Comparison of ENCODE assay signal across 9 mouse cellular contexts in genomic region chr2:3348919-3349318, GRCm38 (mm10). TPM values are rescaled to one million over a fixed set of nuclear protein-coding genes. Genes with fewer than 3 reads are reported as not detected.
DNase-seq lines count a peak whose midpoint lies in the region; ATAC-seq and TF ChIP-seq lines count a peak whose summit lies in the region.
"Had no signal": no experiment of that assay in that cellular context is flagged by ENCODE, and none has a peak within 500 bp of the region (broad histone marks: within the 10 kb centered on the region; RNA-seq: fewer than 3 reads in every experiment).

No protein-coding gene starts in this region.

- no peaks in the 10 kb centered on the region for H3K9me3 ChIP-seq in heart, postnatal 0 days (replicated peaks; ENCODE audit: control insufficient read depth, low read length)

- no peak overlapping the region for H3K27ac ChIP-seq in heart, postnatal 0 days (ENCODE audit: low read depth)
- H3K27ac ChIP-seq in cortical plate, adult 2 months (ENCODE audit: insufficient read depth, low read length), result no peak overlapping the region
- H3K27ac ChIP-seq: neural tube, embryonic 12.5 days had no signal

- no peak overlapping the region for H3K4me2 ChIP-seq in heart, postnatal 0 days (ENCODE audit: low read depth, low read length)
- H3K4me2 ChIP-seq: neural tube, embryonic 12.5 days had no signal

- no peaks in the 10 kb centered on the region for H3K36me3 ChIP-seq in heart, postnatal 0 days (replicated peaks; ENCODE audit: control insufficient read depth, insufficient read depth, low read length)
- H3K36me3 ChIP-seq: neural tube, embryonic 12.5 days had no signal

- no peak overlapping the region for H3K4me3 ChIP-seq in heart, postnatal 0 days (ENCODE audit: low read depth, low read length)
- H3K4me3 ChIP-seq in cortical plate, adult 2 months (ENCODE audit: insufficient read depth, low read length), result no peak overlapping the region
- H3K4me3 ChIP-seq: neural tube, embryonic 12.5 days had no signal

- H3K4me1 ChIP-seq in heart, postnatal 0 days (ENCODE audit: control insufficient read depth, insufficient read depth), result no peaks in the 10 kb centered on the region
- no peaks in the 10 kb centered on the region for H3K4me1 ChIP-seq in cortical plate, adult 2 months (ENCODE audit: control insufficient read depth, insufficient read depth, low read length)
- H3K4me1 ChIP-seq: neural tube, embryonic 12.5 days had no signal

- DNase-seq in heart, postnatal 0 days (ENCODE audit: low spot score), result peak; percentile 49
- no peak for DNase-seq in heart, postnatal 36 days
- DNase-seq in right cerebral cortex, adult 18-20 months, result peak; percentile 26
- DNase-seq in right cerebral cortex, postnatal 14 days, result no peak
- no peak for DNase-seq in thymus, adult 18-20 months

- no peak overlapping the region for H3K9ac ChIP-seq in heart, postnatal 0 days (replicated peaks; ENCODE audit: low read depth, low read length)
- H3K9ac ChIP-seq: neural tube, embryonic 12.5 days had no signal

- no peak for TF ChIP-seq POLR2A in cortical plate, adult 2 months (IDR thresholded peaks at IDR 0.05; ENCODE audit: extremely low read depth, insufficient read depth, low read length)

- TF ChIP-seq CTCF in heart, postnatal 0 days (IDR thresholded peaks at IDR 0.05; ENCODE audit: low read depth), result peak; percentile 72
- peak; percentile 77 for TF ChIP-seq CTCF in cortical plate, adult 2 months (IDR thresholded peaks at IDR 0.05; ENCODE audit: extremely low read depth, insufficient read depth, low read length)

- no peaks in the 10 kb centered on the region for H3K27me3 ChIP-seq in heart, postnatal 0 days (ENCODE audit: control insufficient read depth, insufficient read depth, low read length)
- H3K27me3 ChIP-seq: neural tube, embryonic 12.5 days had no signal

- no peak for TF ChIP-seq EP300 in heart, postnatal 0 days (IDR thresholded peaks at IDR 0.05; ENCODE audit: low read depth)

- WGBS in heart, postnatal 0 days, result 8% methylated on average over 3 of the region's 3 CpGs

- intact Hi-C loops in heart, postnatal 36 days (cut with DNase I), result loop anchor here (1.0 to 5.0 kb wide), 2 partner anchors 193 to 451 kb away; no protein-coding TSS in a partner anchor

- ATAC-seq in heart, postnatal 0 days (ENCODE audit: insufficient read depth, low read depth), result no peak
- peak; percentile 90 for ATAC-seq in megakaryocyte-erythroid progenitor cell, adult 5-6 weeks (replicated peaks; ENCODE audit: low FRiP score, low TSS enrichment, poor library complexity, severe bottlenecking)
- ATAC-seq in erythroid progenitor cell, adult 5-6 weeks (replicated peaks; ENCODE audit: low FRiP score, poor library complexity, severe bottlenecking), result no peak

RNA-seq across cellular contexts. Expression of gene Acbd7, which starts 13.0 kb away (rescaled TPM):
- not detected in 2 replicates for total RNA-seq in heart, postnatal 0 days (2014; rRNA removed; ENCODE audit: low replicate concordance)
- polyA plus RNA-seq in heart, postnatal 0 days (2015; fragmentation: Nextera tagmentation; extraction: Ambion mirVana), result 0.79 and 1.1 TPM in 2 replicates
- total RNA-seq in heart, postnatal 36 days (2021), result 1 to 10 TPM in 1 of 2 experiments, not detected in 1; 1.2 TPM
- polyA plus RNA-seq in cortical plate, adult 2 months (2012; rRNA removed), result 1.2 and 1.4 TPM in 2 replicates
- total RNA-seq in megakaryocyte-erythroid progenitor cell, adult 5-6 weeks (2014; fragmentation: Nextera tagmentation), result not detected in 2 replicates
- total RNA-seq in megakaryocyte-erythroid progenitor cell, adult 5-6 weeks (2017), result not detected in 2 replicates
- not detected in 2 replicates for total RNA-seq in erythroid progenitor cell, adult 5-6 weeks (2015; ENCODE audit: low replicate concordance)
- total RNA-seq in erythroid progenitor cell, adult 5-6 weeks (2017; ENCODE audit: low replicate concordance), result not detected in 2 replicates

RNA-seq across cellular contexts. Expression of gene Rpp38, which starts 16.5 kb away (rescaled TPM):
- 1.2 and 2.5 TPM in 2 replicates for total RNA-seq in heart, postnatal 0 days (2014; rRNA removed; ENCODE audit: low replicate concordance)
- polyA plus RNA-seq in heart, postnatal 0 days (2015; fragmentation: Nextera tagmentation; extraction: Ambion mirVana), result 10.1 and 11.3 TPM in 2 replicates
- total RNA-seq in heart, postnatal 36 days (2021), result 1 to 10 TPM; 3.7 to 7.4 TPM
- polyA plus RNA-seq in cortical plate, adult 2 months (2012; rRNA removed), result 11.0 and 11.7 TPM in 2 replicates
- 19.1 and 25.5 TPM in 2 replicates for total RNA-seq in megakaryocyte-erythroid progenitor cell, adult 5-6 weeks (2014; fragmentation: Nextera tagmentation)
- total RNA-seq in megakaryocyte-erythroid progenitor cell, adult 5-6 weeks (2017), result 12.3 and 15.4 TPM in 2 replicates
- 2.5 and 5.8 TPM in 2 replicates for total RNA-seq in erythroid progenitor cell, adult 5-6 weeks (2015; ENCODE audit: low replicate concordance)
- total RNA-seq in erythroid progenitor cell, adult 5-6 weeks (2017; ENCODE audit: low replicate concordance), result 2.6 TPM in 1 of 2 replicates, not detected in the other

RNA-seq across cellular contexts. Expression of gene Olah, which starts 48.1 kb away (rescaled TPM):
- not detected in 2 replicates for total RNA-seq in heart, postnatal 0 days (2014; rRNA removed; ENCODE audit: low replicate concordance)
- polyA plus RNA-seq in heart, postnatal 0 days (2015; fragmentation: Nextera tagmentation; extraction: Ambion mirVana), result not detected in 2 replicates
- total RNA-seq in heart, postnatal 36 days (2021), result not detected
- not detected in 2 replicates for polyA plus RNA-seq in cortical plate, adult 2 months (2012; rRNA removed)
- total RNA-seq in megakaryocyte-erythroid progenitor cell, adult 5-6 weeks (2014; fragmentation: Nextera tagmentation), result not detected in 2 replicates
- not detected in 2 replicates for total RNA-seq in megakaryocyte-erythroid progenitor cell, adult 5-6 weeks (2017)
- total RNA-seq in erythroid progenitor cell, adult 5-6 weeks (2015; ENCODE audit: low replicate concordance), result not detected in 2 replicates
- not detected in 2 replicates for total RNA-seq in erythroid progenitor cell, adult 5-6 weeks (2017; ENCODE audit: low replicate concordance)
- polyA plus RNA-seq: neural tube, embryonic 12.5 days had no signal

Comparison
In these comparisons a context has a peak if more than half of its experiments do, and no peak if none do; other contexts are left out.
1. DNase-seq: peak in heart, postnatal 0 days (single experiment) and right cerebral cortex, adult 18-20 months (single experiment); none in heart, postnatal 36 days (0 of 2), right cerebral cortex, postnatal 14 days (single experiment) and thymus, adult 18-20 months (0 of 2).